Mouse (Mus musculus) thymus, postnatal 10 days (tissue): ENCODE measurements around the gene Meiob.

Experiments
- DNase-seq, 2 experiments: peaks; one replicate each; pipeline ENCODE4 v3.0.0; 2021; ENCODE audit warnings: low spot score in 2 of 2

Meiob gene

GRCm38 (mm10) chr17:24803952-24804951, at the start of gene Meiob:
TSS of gene Meiob (plus strand) at chr17:24804289.
- peak; percentile 37 to 63 for DNase-seq

DNA sequence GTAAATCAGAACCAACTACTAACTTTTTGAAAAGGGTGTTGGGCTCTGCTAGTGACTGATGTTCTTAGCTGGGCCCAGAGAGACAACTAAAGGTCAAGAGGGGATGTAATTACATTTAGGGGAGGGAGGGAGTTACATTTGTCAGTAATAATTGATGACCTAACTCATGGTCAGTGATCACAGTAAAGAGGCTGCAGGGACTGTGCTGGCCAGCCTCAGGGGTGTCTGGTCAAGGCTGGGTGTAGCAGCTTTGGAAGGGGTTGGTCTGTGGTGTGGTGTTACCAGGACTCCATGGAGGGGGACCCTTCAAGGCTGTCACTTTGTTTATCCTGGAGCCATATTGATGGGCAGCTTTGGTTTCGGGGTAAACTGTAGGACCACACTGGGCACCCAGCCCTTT, 46.7 kb upstream of the Meiob start:
- DNase-seq, result no peak

DNA sequence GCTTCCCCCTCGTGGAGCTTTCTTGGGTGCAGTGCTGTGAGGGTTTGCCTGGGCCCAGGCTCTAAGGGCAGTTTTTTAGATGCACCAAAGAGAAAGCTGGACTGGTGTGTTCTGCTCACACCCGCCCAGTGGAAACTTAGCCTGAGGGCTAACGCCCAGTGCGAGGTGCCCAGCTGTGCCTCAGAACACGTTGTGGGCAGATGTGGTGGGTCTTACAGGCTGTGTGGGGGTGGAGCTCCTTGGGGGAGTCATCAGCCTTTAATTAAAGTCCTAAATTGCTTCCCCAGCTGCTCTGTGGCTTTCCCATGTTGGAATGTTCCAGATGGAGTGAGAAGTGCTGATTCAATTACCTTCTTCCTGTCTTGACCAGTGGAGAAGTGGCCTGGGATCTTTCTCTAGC, 43.0 kb upstream of the Meiob start:
- DNase-seq, result no peak

DNA sequence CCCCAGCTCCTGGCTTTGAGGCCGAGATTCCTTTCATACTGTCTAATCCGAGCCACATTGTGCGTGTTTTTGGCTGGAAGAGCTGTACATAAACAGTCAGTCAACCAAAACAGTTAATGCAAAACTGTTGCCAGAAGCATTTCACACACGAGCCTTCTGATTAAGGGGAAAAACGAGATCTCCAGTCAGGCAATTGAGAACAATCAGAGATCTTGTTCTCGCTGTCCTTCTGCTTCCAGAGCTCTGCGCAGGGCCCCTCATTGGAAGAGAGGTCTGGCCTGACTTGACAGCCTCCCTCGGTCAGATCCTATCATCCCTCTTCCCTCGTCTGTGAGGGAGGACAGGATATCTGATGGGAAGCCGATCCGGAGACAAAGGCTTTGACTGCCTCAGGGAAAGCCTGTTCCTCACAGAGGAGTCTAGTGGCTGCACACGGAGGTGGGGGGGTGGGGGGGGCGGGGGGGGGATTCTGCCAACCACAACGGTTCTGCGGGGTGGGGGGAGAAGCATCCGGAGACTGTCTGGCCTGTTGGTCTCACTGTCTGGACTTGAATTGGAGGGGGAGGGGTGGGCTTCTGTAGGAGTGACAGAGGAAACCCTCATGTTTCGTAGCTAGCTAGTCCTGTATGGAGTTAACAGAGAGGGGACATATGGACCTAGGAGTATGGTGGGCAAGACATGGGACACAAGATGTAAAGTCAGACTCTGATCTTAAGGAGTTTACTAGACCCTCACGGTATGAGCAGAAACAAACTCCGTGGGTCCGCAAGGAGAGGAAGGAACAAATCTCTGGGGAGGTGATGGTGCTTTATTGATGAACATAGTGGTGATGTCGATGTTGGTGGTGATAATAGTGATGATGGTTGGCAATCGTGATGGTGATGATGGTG, 38.8 kb upstream of the Meiob start:
- DNase-seq, result no peak

GRCm38 (mm10) chr17:24766266-24766875, 37.7 kb upstream of the Meiob start:
- no peak for DNase-seq

GRCm38 (mm10) chr17:24769146-24769545, 34.9 kb upstream of the Meiob start:
- no peak for DNase-seq

DNA sequence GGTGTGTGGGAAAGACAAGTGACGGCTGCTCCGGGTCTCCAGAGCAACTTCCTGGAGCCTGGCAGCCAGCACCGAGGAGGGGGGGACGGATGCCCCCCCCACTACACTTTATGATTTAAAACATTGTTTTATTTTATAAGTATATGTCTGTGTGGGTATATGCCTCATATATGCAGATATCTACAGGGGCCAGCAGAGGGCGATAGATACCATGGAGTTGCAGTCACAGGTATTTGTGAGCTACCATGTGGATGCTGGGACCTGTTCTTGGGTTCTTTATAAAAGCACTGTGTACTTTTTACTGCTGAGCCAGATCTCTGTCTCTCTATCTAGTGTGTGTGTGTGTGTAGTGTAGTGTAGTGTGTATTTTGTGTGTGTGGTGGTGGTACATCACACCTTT, 30.8 kb upstream of the Meiob start:
- no peak for DNase-seq

DNA sequence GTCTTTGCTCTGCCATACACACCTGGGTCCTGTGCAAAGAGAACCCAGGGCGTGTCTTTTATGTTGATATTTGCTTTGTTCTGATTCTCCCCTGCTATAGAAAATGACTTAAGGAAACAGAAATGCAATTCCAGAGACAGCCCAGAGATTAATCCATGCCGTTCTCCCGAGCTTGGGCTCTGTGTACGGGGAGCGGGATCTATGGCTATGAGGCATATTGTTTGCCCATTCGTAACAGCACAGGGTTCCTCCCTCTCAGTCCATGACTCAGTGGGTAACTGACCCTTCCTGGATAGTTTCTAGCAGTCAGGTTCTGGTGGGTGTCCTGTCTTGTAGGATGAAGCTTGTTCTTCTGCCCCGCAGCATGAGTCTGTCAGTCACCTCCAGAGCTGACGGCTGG, 28.9 kb upstream of the Meiob start:
- no peak for DNase-seq

GRCm38 (mm10) chr17:24777073-24777472, 27.0 kb upstream of the Meiob start:
- no peak for DNase-seq

- DNase-seq, result no peak
These were observed 23.3 kb upstream of the Meiob start for GRCm38 (mm10) chr17:24780821-24781220.

GRCm38 (mm10) chr17:24792190-24792589, 11.9 kb upstream of the Meiob start:
- DNase-seq, result no peak

DNA sequence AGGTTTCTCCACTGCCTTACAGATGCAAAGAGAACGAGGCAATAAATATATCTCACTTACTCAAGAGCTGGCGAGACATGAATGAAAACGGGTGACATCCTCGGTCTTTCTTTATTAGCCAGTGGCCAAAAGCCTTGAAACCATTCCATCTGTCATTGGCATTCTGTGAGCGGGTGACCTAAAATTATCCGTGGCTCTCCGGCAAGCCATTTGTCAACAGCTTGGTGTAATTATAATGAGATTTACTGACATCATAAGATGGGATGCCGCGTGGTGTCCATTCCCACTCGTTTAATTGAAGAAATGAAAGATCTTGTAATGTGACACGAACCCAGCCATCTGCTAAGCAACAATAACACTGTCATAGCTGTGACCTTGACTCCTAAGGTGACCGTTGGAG, 9.3 kb upstream of the Meiob start:
- DNase-seq, result no peak

- DNase-seq, result no peak
These were observed 7.1 kb upstream of the Meiob start for GRCm38 (mm10) chr17:24796969-24797368.

GRCm38 (mm10) chr17:24798229-24798628, 5.9 kb upstream of the Meiob start:
- no peak for DNase-seq

GRCm38 (mm10) chr17:24799476-24799875, 4.6 kb upstream of the Meiob start:
- no peak for DNase-seq

DNA sequence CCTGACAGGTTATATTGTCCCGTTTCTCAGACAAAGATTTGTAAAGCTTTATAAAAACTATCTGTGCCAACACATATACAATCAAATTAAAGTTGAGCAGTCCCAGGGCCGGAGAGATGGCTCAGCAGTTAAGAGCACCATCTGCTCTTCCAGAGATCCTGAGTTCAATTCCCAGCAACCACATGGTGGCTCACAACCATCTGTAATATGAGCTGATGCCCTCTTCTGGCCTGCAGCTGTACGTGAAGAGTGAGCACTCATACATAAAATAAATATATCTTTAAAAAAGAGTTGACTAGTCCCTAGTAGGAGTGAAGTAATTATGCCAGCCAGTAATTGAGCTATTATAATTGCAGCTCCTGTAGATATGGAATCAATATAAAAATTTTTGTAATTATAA, 3.6 kb upstream of the Meiob start:
- DNase-seq, result no peak

DNA sequence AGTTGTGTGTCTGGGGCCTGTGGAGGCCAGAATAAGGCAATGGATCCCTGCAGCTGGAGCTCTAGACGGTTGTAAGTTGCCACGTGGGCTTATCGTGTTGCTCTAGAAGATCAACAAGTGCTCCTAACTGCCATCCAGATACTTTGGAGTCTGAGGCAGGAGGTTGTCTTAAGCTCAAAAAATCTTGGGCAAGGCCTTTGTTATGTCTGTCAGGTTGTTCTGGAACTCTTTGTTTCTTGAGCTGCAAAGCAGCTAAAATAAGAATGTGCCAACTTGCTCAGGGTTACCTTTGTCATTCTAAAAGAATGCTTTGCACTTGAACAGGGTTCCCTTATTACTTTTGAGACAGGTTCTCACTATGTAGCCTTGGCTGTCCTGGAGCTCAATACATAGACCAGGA, 7.1 kb downstream of the Meiob start:
- DNase-seq, result no peak

- DNase-seq, result no peak
These were observed 8.1 kb downstream of the Meiob start for GRCm38 (mm10) chr17:24812215-24812614.

- no peak for DNase-seq
These were observed 11.2 kb downstream of the Meiob start for GRCm38 (mm10) chr17:24815256-24815655.

- DNase-seq, result no peak
These were observed 13.4 kb downstream of the Meiob start for GRCm38 (mm10) chr17:24817503-24817902.

DNA sequence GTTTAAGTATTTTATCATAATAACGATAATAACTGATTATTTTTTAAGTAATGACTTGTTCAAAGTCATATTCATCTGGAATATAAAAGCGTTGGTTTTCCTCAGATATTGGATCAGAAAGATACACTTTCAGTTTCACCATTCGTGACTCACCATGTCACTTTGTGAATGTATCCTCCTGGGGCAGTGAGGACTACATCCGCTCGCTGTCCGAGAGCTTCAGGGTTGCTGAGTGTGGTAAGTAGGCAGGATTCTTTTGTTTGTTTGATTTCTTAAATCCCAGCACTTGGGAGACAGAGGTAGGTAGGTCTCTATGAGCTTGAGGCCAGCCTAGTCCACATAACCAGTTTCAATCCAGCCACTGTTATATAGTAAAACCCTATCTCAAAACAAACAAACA, 14.1 kb downstream of the Meiob start:
- no peak for DNase-seq

DNA sequence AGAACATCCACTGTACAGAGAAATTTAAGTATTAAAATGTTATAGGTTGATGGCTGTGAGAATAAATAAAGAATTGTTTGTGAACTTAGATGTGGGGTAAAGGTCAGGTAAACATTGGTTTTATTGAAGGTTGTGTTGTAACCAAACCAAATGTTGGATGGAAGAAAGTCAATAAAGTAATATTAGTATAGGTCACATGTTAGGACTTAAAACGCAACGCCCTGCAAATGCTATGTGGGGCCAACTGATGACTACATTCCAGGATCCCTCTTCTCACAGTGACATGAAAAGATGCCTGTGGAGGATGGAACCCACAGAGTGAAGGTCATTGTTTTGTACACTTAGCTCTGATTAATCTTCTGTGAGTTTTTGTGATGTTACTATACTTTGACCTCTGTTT, 15.4 kb downstream of the Meiob start:
- no peak for DNase-seq
